Mouse (Mus musculus): ENCODE data around the gene Tnrc6b. TPM values are rescaled to one million over a fixed set of nuclear protein-coding genes. Genes with fewer than 3 reads are reported as not detected.
"Not testable (repeated sequence)": the region's sequence is repeated elsewhere in the genome, so short reads cannot be mapped to it uniquely, and the experiment has no call there.

The Tnrc6b gene
- polyA plus RNA-seq, 1 experiment from 2014 or later = 16.3 TPM

GRCm38 (mm10) chr15:80844926-80845325 lies 133.8 kb downstream of the Tnrc6b start:
- no peak overlapping the region for H3K4me2 ChIP-seq (ENCODE audit: low read length)
- no peaks in the 10 kb centered on the region for H3K27me3 ChIP-seq (replicated peaks; ENCODE audit: control insufficient read depth, insufficient read depth, low read length)
- no peak overlapping the region for H3K4me3 ChIP-seq (ENCODE audit: low read depth, low read length)
- 87% methylated on average over 2 of the region's 2 CpGs for WGBS
- no peaks in the 10 kb centered on the region for H3K9me3 ChIP-seq (ENCODE audit: control insufficient read depth, low read length)
- peaks cover 6% of the 10 kb centered on the region; the same call in 1 of the 2 replicates for H3K36me3 ChIP-seq (ENCODE audit: control insufficient read depth, insufficient read depth, low read length)
- no peak overlapping the region for H3K9ac ChIP-seq (ENCODE audit: low read length)
- no peaks in the 10 kb centered on the region for H3K4me1 ChIP-seq (replicated peaks; ENCODE audit: control insufficient read depth, insufficient read depth, low read length)
- no peak for DNase-seq (ENCODE audit: low spot score)
- H3K27ac ChIP-seq (ENCODE audit: low read depth) = no peak overlapping the region
- ATAC-seq (replicated peaks; ENCODE audit: low FRiP score, low TSS enrichment, low read depth) = no peak

- 70% methylated on average over 8 of the region's 8 CpGs for WGBS
- Histone ChIP-seq H3K9me3 (ENCODE audit: control insufficient read depth, low read length) (no peaks in the 10 kb centered on the region), H3K27ac (ENCODE audit: low read depth) (no peak overlapping the region), H3K9ac (ENCODE audit: low read length) (no peak overlapping the region), H3K27me3 (replicated peaks; ENCODE audit: control insufficient read depth, insufficient read depth, low read length) (no peaks in the 10 kb centered on the region), H3K4me2 (ENCODE audit: low read length) (no peak overlapping the region), H3K4me3 (ENCODE audit: low read depth, low read length) (no peak overlapping the region), H3K36me3 (ENCODE audit: control insufficient read depth, insufficient read depth, low read length) (peaks cover 6% of the 10 kb centered on the region; the same call in 1 of the 2 replicates), H3K4me1 (replicated peaks; ENCODE audit: control insufficient read depth, insufficient read depth, low read length) (no peaks in the 10 kb centered on the region; the same call in 1 of the 2 replicates)
- DNase-seq (ENCODE audit: low spot score) (no peak), ATAC-seq (replicated peaks; ENCODE audit: low FRiP score, low TSS enrichment, low read depth) (no peak)
These were observed 138.9 kb downstream of the Tnrc6b start for GRCm38 (mm10) chr15:80850004-80850403.

GRCm38 (mm10) chr15:80850682-80851475 lies 139.8 kb downstream of the Tnrc6b start:
- H3K9ac ChIP-seq (ENCODE audit: low read length) = no peak overlapping the region
- peaks cover 6% of the 10 kb centered on the region; the same call in 1 of the 2 replicates for H3K36me3 ChIP-seq (ENCODE audit: control insufficient read depth, insufficient read depth, low read length)
- H3K27me3 ChIP-seq (replicated peaks; ENCODE audit: control insufficient read depth, insufficient read depth, low read length) = no peaks in the 10 kb centered on the region
- WGBS = 68% methylated on average over 7 of the region's 7 CpGs
- no peak overlapping the region for H3K4me3 ChIP-seq (ENCODE audit: low read depth, low read length)
- no peaks in the 10 kb centered on the region; the same call in 1 of the 2 replicates for H3K4me1 ChIP-seq (replicated peaks; ENCODE audit: control insufficient read depth, insufficient read depth, low read length)
- ATAC-seq (replicated peaks; ENCODE audit: low FRiP score, low TSS enrichment, low read depth) (no peak), DNase-seq (ENCODE audit: low spot score) (no peak)
- H3K27ac ChIP-seq (ENCODE audit: low read depth) = no peak overlapping the region
- no peaks in the 10 kb centered on the region for H3K9me3 ChIP-seq (ENCODE audit: control insufficient read depth, low read length)
- no peak overlapping the region for H3K4me2 ChIP-seq (ENCODE audit: low read length)

GRCm38 (mm10) chr15:80852122-80852521 lies 141.0 kb downstream of the Tnrc6b start:
- ATAC-seq (replicated peaks; ENCODE audit: low FRiP score, low TSS enrichment, low read depth) = no peak
- no peak overlapping the region for H3K4me3 ChIP-seq (ENCODE audit: low read depth, low read length)
- peaks cover 6% of the 10 kb centered on the region; the same call in 1 of the 2 replicates for H3K36me3 ChIP-seq (ENCODE audit: control insufficient read depth, insufficient read depth, low read length)
- WGBS = 95% methylated on average over 5 of the region's 5 CpGs
- H3K27me3 ChIP-seq (replicated peaks; ENCODE audit: control insufficient read depth, insufficient read depth, low read length) = no peaks in the 10 kb centered on the region
- DNase-seq (ENCODE audit: low spot score) = no peak
- H3K9ac ChIP-seq (ENCODE audit: low read length) = no peak overlapping the region
- no peaks in the 10 kb centered on the region; the same call in 1 of the 2 replicates for H3K4me1 ChIP-seq (replicated peaks; ENCODE audit: control insufficient read depth, insufficient read depth, low read length)
- H3K9me3 ChIP-seq (ENCODE audit: control insufficient read depth, low read length) = no peaks in the 10 kb centered on the region
- H3K4me2 ChIP-seq (ENCODE audit: low read length) = no peak overlapping the region
- H3K27ac ChIP-seq (ENCODE audit: low read depth) = no peak overlapping the region

- H3K4me3 ChIP-seq (ENCODE audit: low read depth, low read length); H3K4me1 ChIP-seq (replicated peaks; ENCODE audit: control insufficient read depth, insufficient read depth, low read length); H3K9me3 ChIP-seq (ENCODE audit: control insufficient read depth, low read length); H3K36me3 ChIP-seq (ENCODE audit: control insufficient read depth, insufficient read depth, low read length); DNase-seq (ENCODE audit: low spot score); H3K27me3 ChIP-seq (replicated peaks; ENCODE audit: control insufficient read depth, insufficient read depth, low read length); H3K27ac ChIP-seq (ENCODE audit: low read depth); H3K4me2 ChIP-seq (ENCODE audit: low read length); ATAC-seq (replicated peaks; ENCODE audit: low FRiP score, low TSS enrichment, low read depth); H3K9ac ChIP-seq (ENCODE audit: low read length): not testable (repeated sequence)
- 84% methylated on average over 3 of the region's 3 CpGs for WGBS
These were observed 141.4 kb downstream of the Tnrc6b start for GRCm38 (mm10) chr15:80852527-80852926.

GRCm38 (mm10) chr15:80859366-80859765 lies 148.3 kb downstream of the Tnrc6b start:
- no peaks in the 10 kb centered on the region for H3K9me3 ChIP-seq (ENCODE audit: control insufficient read depth, low read length)
- peaks cover 21% of the 10 kb centered on the region for H3K36me3 ChIP-seq (ENCODE audit: control insufficient read depth, insufficient read depth, low read length)
- ATAC-seq (replicated peaks; ENCODE audit: low FRiP score, low TSS enrichment, low read depth) = no peak
- H3K27me3 ChIP-seq (replicated peaks; ENCODE audit: control insufficient read depth, insufficient read depth, low read length) = no peaks in the 10 kb centered on the region
- WGBS = 98% methylated on average over 2 of the region's 2 CpGs
- no peak overlapping the region for H3K27ac ChIP-seq (ENCODE audit: low read depth)
- H3K4me3 ChIP-seq (ENCODE audit: low read depth, low read length) = no peak overlapping the region
- no peak overlapping the region for H3K9ac ChIP-seq (ENCODE audit: low read length)
- no peaks in the 10 kb centered on the region for H3K4me1 ChIP-seq (replicated peaks; ENCODE audit: control insufficient read depth, insufficient read depth, low read length)
- no peak for DNase-seq (ENCODE audit: low spot score)
- no peak overlapping the region for H3K4me2 ChIP-seq (ENCODE audit: low read length)

GRCm38 (mm10) chr15:80861302-80861701 lies 150.2 kb downstream of the Tnrc6b start:
- H3K9ac ChIP-seq (ENCODE audit: low read length) = no peak overlapping the region
- H3K9me3 ChIP-seq (ENCODE audit: control insufficient read depth, low read length) = no peaks in the 10 kb centered on the region
- no peak overlapping the region for H3K4me2 ChIP-seq (ENCODE audit: low read length)
- H3K27ac ChIP-seq (ENCODE audit: low read depth) = no peak overlapping the region
- peaks cover 27% of the 10 kb centered on the region for H3K36me3 ChIP-seq (ENCODE audit: control insufficient read depth, insufficient read depth, low read length)
- ATAC-seq (replicated peaks; ENCODE audit: low FRiP score, low TSS enrichment, low read depth) (no peak), DNase-seq (ENCODE audit: low spot score) (no peak)
- H3K27me3 ChIP-seq (replicated peaks; ENCODE audit: control insufficient read depth, insufficient read depth, low read length) = no peaks in the 10 kb centered on the region
- WGBS = 86% methylated on average over 1 of the region's 1 CpGs
- no peaks in the 10 kb centered on the region for H3K4me1 ChIP-seq (replicated peaks; ENCODE audit: control insufficient read depth, insufficient read depth, low read length)
- no peak overlapping the region for H3K4me3 ChIP-seq (ENCODE audit: low read depth, low read length)

- 71% methylated on average over 2 of the region's 2 CpGs for WGBS
- H3K36me3 ChIP-seq (ENCODE audit: control insufficient read depth, insufficient read depth, low read length) = peaks cover 30% of the 10 kb centered on the region
- no peak for ATAC-seq (replicated peaks; ENCODE audit: low FRiP score, low TSS enrichment, low read depth)
These were observed 150.9 kb downstream of the Tnrc6b start for GRCm38 (mm10) chr15:80862027-80862426.

GRCm38 (mm10) chr15:80868603-80869002 lies 157.5 kb downstream of the Tnrc6b start:
- not testable (repeated sequence) for H3K9ac ChIP-seq (ENCODE audit: low read length); H3K27ac ChIP-seq (ENCODE audit: low read depth); H3K9me3 ChIP-seq (ENCODE audit: control insufficient read depth, low read length); H3K4me2 ChIP-seq (ENCODE audit: low read length); H3K4me3 ChIP-seq (ENCODE audit: low read depth, low read length); H3K4me1 ChIP-seq (replicated peaks; ENCODE audit: control insufficient read depth, insufficient read depth, low read length); DNase-seq (ENCODE audit: low spot score); H3K27me3 ChIP-seq (replicated peaks; ENCODE audit: control insufficient read depth, insufficient read depth, low read length); ATAC-seq (replicated peaks; ENCODE audit: low FRiP score, low TSS enrichment, low read depth)
- WGBS = 89% methylated on average over 4 of the region's 4 CpGs
- peaks cover 14% of the 10 kb centered on the region; the same call in 1 of the 2 replicates for H3K36me3 ChIP-seq (ENCODE audit: control insufficient read depth, insufficient read depth, low read length)

More at GRCm38 (mm10) chr15:80862027-80862426, 150.9 kb downstream of the Tnrc6b start:
- no peaks in the 10 kb centered on the region for H3K27me3 ChIP-seq (replicated peaks; ENCODE audit: control insufficient read depth, insufficient read depth, low read length)
- no peak overlapping the region for H3K4me2 ChIP-seq (ENCODE audit: low read length)
- H3K27ac ChIP-seq (ENCODE audit: low read depth) = no peak overlapping the region
- DNase-seq (ENCODE audit: low spot score) = no peak
- no peak overlapping the region for H3K9ac ChIP-seq (ENCODE audit: low read length)
- H3K9me3 ChIP-seq (ENCODE audit: control insufficient read depth, low read length) = no peaks in the 10 kb centered on the region
- H3K4me1 ChIP-seq (replicated peaks; ENCODE audit: control insufficient read depth, insufficient read depth, low read length) = no peaks in the 10 kb centered on the region
- H3K4me3 ChIP-seq (ENCODE audit: low read depth, low read length) = no peak overlapping the region
